Mouse (Mus musculus) cerebellum, adult 2 months (tissue): Measurements from ENCODE around the gene Med17.

Experiments used
- CTCF ChIP-seq: fragments of 200-500 bp; IDR thresholded peaks from 2 replicates; pipeline ENCODE4 v1.5.1; 2011; ENCODE audit warnings: low read depth, mild to moderate bottlenecking, control low read depth, low read length, moderate library complexity, borderline replicate concordance; ENCODE audit not compliant: insufficient read depth
- POLR2A ChIP-seq: fragments of 200-500 bp; IDR thresholded peaks from 2 replicates; pipeline ENCODE4 v1.6.1; 2011; ENCODE audit warnings: low read length, control low read depth, borderline replicate concordance; ENCODE audit not compliant: insufficient read depth

DNA sequence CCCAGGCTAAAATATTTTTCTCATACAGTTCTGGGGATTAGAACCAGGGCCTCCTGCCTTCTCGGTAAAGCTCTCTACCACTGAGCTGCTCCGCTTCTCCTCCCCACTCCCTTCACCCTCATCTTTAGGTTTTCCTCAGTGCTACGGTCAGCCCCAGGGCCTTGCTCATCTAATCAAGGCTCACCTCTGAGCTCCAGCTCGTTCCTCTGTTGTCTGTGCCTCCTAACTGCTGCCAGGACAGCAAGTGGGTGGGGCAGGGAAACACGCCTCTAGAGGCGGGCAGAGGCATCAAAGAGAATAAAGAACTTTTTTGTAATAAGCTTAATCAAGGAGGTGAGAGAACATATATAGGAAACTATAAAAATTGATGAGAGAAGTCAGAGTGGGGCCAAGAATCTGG lies 8.1 kb upstream of the Med17 start:
- TF ChIP-seq POLR2A (no peak), CTCF (no peak)
